ENCODE assay signal across 8 mouse cellular contexts in genomic region chr14:19974978-19975493, GRCm38 (mm10). TPM values are rescaled to one million over a fixed set of nuclear protein-coding genes. Genes with fewer than 3 reads are reported as not detected.
DNase-seq lines count a peak whose midpoint lies in the region; ATAC-seq lines count a peak whose summit lies in the region.

No protein-coding gene starts in this region.

- H3K4me1 ChIP-seq in heart, embryonic 12.5 days (replicated peaks): peaks cover 33% of the 10 kb centered on the region
- H3K4me1 ChIP-seq in liver, embryonic 12.5 days: peaks cover 50% of the 10 kb centered on the region
- peaks cover 20% of the 10 kb centered on the region for H3K4me1 ChIP-seq in neural tube, embryonic 14.5 days (ENCODE audit: control insufficient read depth, insufficient read depth, low read length)

- WGBS in heart, embryonic 12.5 days: 37% methylated on average over 11 of the region's 11 CpGs
- WGBS in liver, embryonic 12.5 days (ENCODE audit: insufficient replicate concordance): 24% methylated on average over 11 of the region's 11 CpGs
- 8% methylated on average over 11 of the region's 11 CpGs for WGBS in neural tube, embryonic 14.5 days

- H3K27me3 ChIP-seq in heart, embryonic 12.5 days (replicated peaks): no peaks in the 10 kb centered on the region
- H3K27me3 ChIP-seq in liver, embryonic 12.5 days (replicated peaks): peaks cover 17% of the 10 kb centered on the region
- H3K27me3 ChIP-seq in neural tube, embryonic 14.5 days (ENCODE audit: control insufficient read depth, insufficient read depth, low read length): no peaks in the 10 kb centered on the region

- DNase-seq in left cerebral cortex, postnatal 25 days (ENCODE audit: low spot score in 2 of 2): peak; percentile 45 to 62
- DNase-seq in left cerebral cortex, adult 11 months (ENCODE audit: low spot score): no peak
- DNase-seq in cerebellum, adult 9-10 months: peak; percentile 49
- no peak for DNase-seq in adrenal gland, adult 18-20 months (ENCODE audit: low spot score in 2 of 2)
- no peak for DNase-seq in frontal cortex, postnatal 10 days (ENCODE audit: low spot score in 2 of 2)

- peak overlapping the region; percentile 47 for H3K9ac ChIP-seq in heart, embryonic 12.5 days
- H3K9ac ChIP-seq in liver, embryonic 12.5 days: no peak overlapping the region
- H3K9ac ChIP-seq in neural tube, embryonic 14.5 days (replicated peaks; ENCODE audit: low read depth, low read length): peak overlapping the region; percentile 65

- intact Hi-C loops in left cerebral cortex, postnatal 25 days (cut with DNase I): loop anchor here (1.0 to 10.0 kb wide), 7 partner anchors 8 to 270 kb away; no protein-coding TSS in a partner anchor

- H3K4me3 ChIP-seq in heart, embryonic 12.5 days: peak overlapping the region; percentile 27
- H3K4me3 ChIP-seq in liver, embryonic 12.5 days: peak overlapping the region; percentile 9; the same call in 1 of the 2 replicates
- H3K4me3 ChIP-seq in neural tube, embryonic 14.5 days (ENCODE audit: low read depth, low read length): peak overlapping the region; percentile 48

- no peaks in the 10 kb centered on the region for H3K36me3 ChIP-seq in heart, embryonic 12.5 days
- H3K36me3 ChIP-seq in liver, embryonic 12.5 days: no peaks in the 10 kb centered on the region
- H3K36me3 ChIP-seq in neural tube, embryonic 14.5 days (ENCODE audit: control insufficient read depth, insufficient read depth, low read length): no peaks in the 10 kb centered on the region

- H3K9me3 ChIP-seq in heart, embryonic 12.5 days (replicated peaks): no peaks in the 10 kb centered on the region
- H3K9me3 ChIP-seq in liver, embryonic 12.5 days (replicated peaks): no peaks in the 10 kb centered on the region
- H3K9me3 ChIP-seq in neural tube, embryonic 14.5 days (ENCODE audit: control insufficient read depth, low read length): no peaks in the 10 kb centered on the region

- peak overlapping the region; percentile 58 for H3K4me2 ChIP-seq in heart, embryonic 12.5 days
- H3K4me2 ChIP-seq in liver, embryonic 12.5 days: peak overlapping the region; percentile 39
- peak overlapping the region; percentile 69 for H3K4me2 ChIP-seq in neural tube, embryonic 14.5 days (ENCODE audit: low read depth, low read length)

- ATAC-seq in heart, embryonic 12.5 days (ENCODE audit: insufficient number of reproducible peaks, low FRiP score): no peak
- no peak for ATAC-seq in liver, embryonic 12.5 days
- peak; percentile 26; the same call in 1 of the 2 replicates for ATAC-seq in neural tube, embryonic 14.5 days (ENCODE audit: low read depth)

- H3K27ac ChIP-seq in heart, embryonic 12.5 days (ENCODE audit: poor library complexity, severe bottlenecking): peak overlapping the region; percentile 56; the same call in 1 of the 2 replicates
- no peak overlapping the region for H3K27ac ChIP-seq in liver, embryonic 12.5 days
- H3K27ac ChIP-seq in neural tube, embryonic 14.5 days (ENCODE audit: low read depth, low read length): peak overlapping the region; percentile 83

RNA-seq across cellular contexts. Expression of gene Gng2, which starts 2.4 kb away (rescaled TPM):
- total RNA-seq in left cerebral cortex, postnatal 25 days (2021): 100 to 1,000 TPM; 224 to 237 TPM
- polyA plus RNA-seq in heart, embryonic 12.5 days (2016; fragmentation: Nextera tagmentation; extraction: Ambion mirVana): 31.2 and 37.7 TPM in 2 replicates
- 10.7 and 11.8 TPM in 2 replicates for polyA plus RNA-seq in liver, embryonic 12.5 days (2016; fragmentation: Nextera tagmentation; extraction: Ambion mirVana)
- 338 and 451 TPM in 2 replicates for polyA plus RNA-seq in neural tube, embryonic 14.5 days (2014; fragmentation: Nextera tagmentation; extraction: Ambion mirVana)
- total RNA-seq in adrenal gland, adult 18-20 months (2021): 10 to 100 TPM; 17.5 to 30.5 TPM

Comparison
In these comparisons a context has a peak if more than half of its experiments do, and no peak if none do; other contexts are left out.
1. DNase-seq: peak in left cerebral cortex, postnatal 25 days (2 of 2) and cerebellum, adult 9-10 months (single experiment); none in left cerebral cortex, adult 11 months (single experiment), adrenal gland, adult 18-20 months (0 of 2) and frontal cortex, postnatal 10 days (0 of 2).
2. Peak in every context shown above with its lines, with median percentiles within 50 percentile points of each other: H3K4me2 ChIP-seq and H3K4me3 ChIP-seq.